Mouse (Mus musculus): ENCODE results near the gene Ice2.

Gene Ice2

GRCm38 (mm10) chr9:69419476-69419875 lies 21.8 kb downstream of the Ice2 start:
- no peak for DNase-seq

- DNase-seq = no peak
Measured at GRCm38 (mm10) chr9:69430531-69430930, 32.8 kb downstream of the Ice2 start.

- DNase-seq = no peak
Measured at GRCm38 (mm10) chr9:69431863-69432555, 34.3 kb downstream of the Ice2 start.

GRCm38 (mm10) chr9:69435194-69435593 lies 37.5 kb downstream of the Ice2 start:
- DNase-seq = no peak

- DNase-seq = no peak
Measured at GRCm38 (mm10) chr9:69435662-69436061, 38.0 kb downstream of the Ice2 start.

- no peak for DNase-seq
Measured at GRCm38 (mm10) chr9:69439805-69440357, 42.2 kb downstream of the Ice2 start.

- DNase-seq = no peak
Measured at GRCm38 (mm10) chr9:69442471-69443038, 44.8 kb downstream of the Ice2 start.

GRCm38 (mm10) chr9:69443203-69443602 lies 45.5 kb downstream of the Ice2 start:
- no peak for DNase-seq

- no peak for DNase-seq
Measured at GRCm38 (mm10) chr9:69448801-69449200, 51.1 kb downstream of the Ice2 start.

- DNase-seq = no peak
Measured at GRCm38 (mm10) chr9:69450636-69451035, 52.9 kb downstream of the Ice2 start.

GRCm38 (mm10) chr9:69451886-69452810 lies 54.4 kb downstream of the Ice2 start:
- DNase-seq = no peak

GRCm38 (mm10) chr9:69453066-69453900 lies 55.6 kb downstream of the Ice2 start, which contains the start of gene Anxa2:
Gene Anxa2 (plus strand): TSS chr9:69453620.
- DNase-seq = peak; percentile 43 to 45

GRCm38 (mm10) chr9:69453901-69454666 lies 56.4 kb downstream of the Ice2 start:
- no peak for DNase-seq

GRCm38 (mm10) chr9:69454691-69455090 lies 57.0 kb downstream of the Ice2 start:
- no peak for DNase-seq

- no peak for DNase-seq
Measured at GRCm38 (mm10) chr9:69455391-69455790, 57.7 kb downstream of the Ice2 start.

GRCm38 (mm10) chr9:69456406-69457075 lies 58.8 kb downstream of the Ice2 start:
- DNase-seq = no peak

- DNase-seq = no peak
Measured at GRCm38 (mm10) chr9:69457143-69457542, 59.4 kb downstream of the Ice2 start.

- DNase-seq = no peak
Measured at GRCm38 (mm10) chr9:69457747-69458625, 60.3 kb downstream of the Ice2 start.

GRCm38 (mm10) chr9:69458982-69459381 lies 61.3 kb downstream of the Ice2 start:
- DNase-seq = no peak

- DNase-seq = no peak
Measured at GRCm38 (mm10) chr9:69459876-69460275, 62.2 kb downstream of the Ice2 start.
